Mouse (Mus musculus): ENCODE measurements around the gene Fgb. TPM values are rescaled to one million over a fixed set of nuclear protein-coding genes. Genes with fewer than 3 reads are reported as not detected.

Fgb gene
- polyA plus RNA-seq, 1 experiment: not detected

- Histone ChIP-seq H3K4me1 (ENCODE audit: control insufficient read depth, insufficient read depth, low read length) (no peaks in the 10 kb centered on the region), H3K27ac (ENCODE audit: insufficient read depth, low read depth, low read length) (no peak overlapping the region), H3K4me3 (ENCODE audit: insufficient read depth, low read depth, low read length) (no peak overlapping the region)
- TF ChIP-seq POLR2A (IDR thresholded peaks at IDR 0.05; ENCODE audit: insufficient read depth, low read depth, low read length) (no peak), CTCF (IDR thresholded peaks at IDR 0.05; ENCODE audit: insufficient read depth, low read depth, low read length) (no peak)
- 89% methylated on average over 2 of the region's 2 CpGs for WGBS
Observed at GRCm38 (mm10) chr3:83020387-83020786, 29.3 kb downstream of the Fgb start.

DNA sequence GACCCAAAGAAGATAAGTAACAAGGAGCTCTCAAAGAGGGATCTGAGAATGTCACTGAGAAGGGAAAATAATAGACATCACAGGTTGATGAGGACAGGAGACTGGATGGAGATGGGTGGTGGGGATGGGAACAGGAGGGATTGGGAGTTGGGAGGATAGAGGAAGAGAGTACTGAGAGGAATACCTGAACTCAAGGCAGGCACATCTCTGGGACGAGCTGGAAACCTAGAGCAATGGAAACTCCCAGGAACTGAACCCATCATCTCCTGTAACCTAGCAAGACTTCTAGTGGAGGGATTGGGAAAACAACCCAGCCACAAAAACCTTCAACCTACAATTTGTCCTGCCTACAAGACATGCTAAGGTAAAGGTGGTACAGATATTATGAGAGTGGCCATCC is 33.4 kb downstream of the Fgb start:
- Histone ChIP-seq H3K4me3 (ENCODE audit: insufficient read depth, low read depth, low read length) (no peak overlapping the region), H3K27ac (ENCODE audit: insufficient read depth, low read depth, low read length) (no peak overlapping the region), H3K4me1 (ENCODE audit: control insufficient read depth, insufficient read depth, low read length) (no peaks in the 10 kb centered on the region)
- 96% methylated on average over 1 of the region's 1 CpGs for WGBS
- TF ChIP-seq POLR2A (IDR thresholded peaks at IDR 0.05; ENCODE audit: insufficient read depth, low read depth, low read length): no peak
- TF ChIP-seq CTCF (IDR thresholded peaks at IDR 0.05; ENCODE audit: insufficient read depth, low read depth, low read length): no peak

DNA sequence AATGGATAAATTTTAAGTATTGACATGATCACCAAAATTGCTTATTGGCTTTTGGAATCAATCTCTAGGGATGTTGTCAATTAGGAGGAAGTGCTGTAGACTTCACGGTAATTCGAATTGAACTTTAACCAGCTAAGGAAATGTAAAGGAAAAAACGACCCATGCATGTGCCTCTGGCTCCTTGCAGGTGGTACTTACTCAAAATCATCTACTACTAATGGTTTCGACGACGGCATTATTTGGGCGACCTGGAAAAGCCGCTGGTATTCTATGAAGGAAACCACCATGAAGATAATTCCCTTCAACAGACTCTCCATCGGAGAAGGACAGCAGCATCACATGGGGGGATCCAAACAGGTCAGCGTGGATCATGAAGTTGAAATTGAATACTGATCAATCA is 35.7 kb downstream of the Fgb start:
- Histone ChIP-seq H3K4me1 (ENCODE audit: control insufficient read depth, insufficient read depth, low read length) (no peaks in the 10 kb centered on the region), H3K27ac (ENCODE audit: insufficient read depth, low read depth, low read length) (no peak overlapping the region), H3K4me3 (ENCODE audit: insufficient read depth, low read depth, low read length) (no peak overlapping the region)
- no peak for TF ChIP-seq POLR2A (IDR thresholded peaks at IDR 0.05; ENCODE audit: insufficient read depth, low read depth, low read length)
- no peak for TF ChIP-seq CTCF (IDR thresholded peaks at IDR 0.05; ENCODE audit: insufficient read depth, low read depth, low read length)
- 93% methylated on average over 10 of the region's 10 CpGs for WGBS

- TF ChIP-seq CTCF (IDR thresholded peaks at IDR 0.05; ENCODE audit: insufficient read depth, low read depth, low read length) (no peak), POLR2A (IDR thresholded peaks at IDR 0.05; ENCODE audit: insufficient read depth, low read depth, low read length) (no peak)
- no peak overlapping the region for H3K27ac ChIP-seq (ENCODE audit: insufficient read depth, low read depth, low read length)
- WGBS: 97% methylated on average over 19 of the region's 19 CpGs
- no peaks in the 10 kb centered on the region for H3K4me1 ChIP-seq (ENCODE audit: control insufficient read depth, insufficient read depth, low read length)
- H3K4me3 ChIP-seq (ENCODE audit: insufficient read depth, low read depth, low read length): no peak overlapping the region
Observed at GRCm38 (mm10) chr3:83012636-83013035, 37.0 kb downstream of the Fgb start.

DNA sequence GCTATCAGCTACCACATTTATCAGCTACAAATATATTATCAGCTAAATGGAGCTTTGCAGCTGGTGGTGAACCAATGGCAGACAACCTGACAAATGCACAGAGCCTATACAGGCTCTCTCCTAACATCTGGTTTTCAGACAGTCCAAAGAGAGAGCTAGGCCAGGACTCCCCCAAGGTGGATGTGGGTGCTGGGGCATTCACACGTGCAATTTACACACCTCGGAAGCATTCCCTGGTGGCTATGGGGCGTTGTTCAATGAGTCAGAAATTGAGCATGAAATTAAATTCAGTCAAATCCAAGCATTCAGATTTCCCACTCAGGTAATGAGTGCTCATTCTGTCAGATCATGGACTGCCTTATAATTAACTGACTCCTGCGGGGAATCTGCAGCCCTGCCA is 38.1 kb downstream of the Fgb start:
- WGBS: 76% methylated on average over 4 of the region's 4 CpGs

DNA sequence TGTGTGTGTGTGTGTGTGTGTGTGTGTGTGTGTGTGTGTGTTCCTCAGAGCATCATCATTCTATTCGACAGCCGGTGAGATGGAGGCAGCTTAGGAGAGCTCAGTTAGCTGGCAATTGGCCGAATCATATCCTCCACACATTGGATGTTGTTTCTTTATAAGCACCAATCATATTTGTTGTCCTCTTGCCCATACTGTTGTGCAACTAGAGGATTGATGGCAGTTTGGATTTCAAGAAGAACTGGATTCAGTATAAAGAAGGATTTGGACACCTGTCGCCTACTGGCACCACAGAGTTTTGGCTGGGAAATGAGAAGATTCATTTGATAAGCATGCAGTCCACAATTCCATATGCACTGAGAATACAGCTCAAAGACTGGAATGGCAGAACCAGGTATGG is 38.5 kb downstream of the Fgb start:
- 89% methylated on average over 4 of the region's 4 CpGs for whole genome bisulfite sequencing
- no peak overlapping the region for H3K4me3 ChIP-seq (ENCODE audit: insufficient read depth, low read depth, low read length)
- TF ChIP-seq POLR2A (IDR thresholded peaks at IDR 0.05; ENCODE audit: insufficient read depth, low read depth, low read length): no peak
- no peak for TF ChIP-seq CTCF (IDR thresholded peaks at IDR 0.05; ENCODE audit: insufficient read depth, low read depth, low read length)
- H3K4me1 ChIP-seq (ENCODE audit: control insufficient read depth, insufficient read depth, low read length): no peaks in the 10 kb centered on the region
- no peak overlapping the region for H3K27ac ChIP-seq (ENCODE audit: insufficient read depth, low read depth, low read length)

More for the DNA sequence above, 38.1 kb downstream of the Fgb start:
- Histone ChIP-seq H3K4me3 (ENCODE audit: insufficient read depth, low read depth, low read length) (no peak overlapping the region), H3K4me1 (ENCODE audit: control insufficient read depth, insufficient read depth, low read length) (no peaks in the 10 kb centered on the region), H3K27ac (ENCODE audit: insufficient read depth, low read depth, low read length) (no peak overlapping the region)
- no peak for TF ChIP-seq POLR2A (IDR thresholded peaks at IDR 0.05; ENCODE audit: insufficient read depth, low read depth, low read length)
- TF ChIP-seq CTCF (IDR thresholded peaks at IDR 0.05; ENCODE audit: insufficient read depth, low read depth, low read length): no peak

- WGBS: 84% methylated on average over 11 of the region's 11 CpGs
- H3K27ac ChIP-seq (ENCODE audit: insufficient read depth, low read depth, low read length): no peak overlapping the region
- TF ChIP-seq POLR2A (IDR thresholded peaks at IDR 0.05; ENCODE audit: insufficient read depth, low read depth, low read length) (no peak), CTCF (IDR thresholded peaks at IDR 0.05; ENCODE audit: insufficient read depth, low read depth, low read length) (no peak)
Observed at GRCm38 (mm10) chr3:83010291-83010690, 39.4 kb downstream of the Fgb start.

DNA sequence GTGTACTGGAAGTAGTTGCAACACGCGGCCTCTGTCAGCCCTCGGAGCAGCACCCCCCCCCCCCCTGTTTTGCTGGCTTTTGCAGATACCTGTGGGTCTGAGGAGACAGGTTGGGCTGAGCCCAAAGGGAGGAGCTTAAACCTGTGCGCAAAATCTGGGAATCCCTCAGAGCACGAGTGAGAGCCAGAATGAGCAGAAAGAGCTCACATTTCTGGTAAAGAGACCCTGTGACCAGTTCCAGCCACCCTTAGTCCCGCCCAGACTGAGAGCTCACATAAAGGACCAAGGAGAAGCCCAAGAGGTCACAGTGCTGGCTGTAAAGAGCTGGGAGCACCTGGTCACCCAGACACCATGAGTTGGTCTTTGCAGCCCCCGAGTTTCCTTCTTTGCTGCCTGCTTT is 42.1 kb downstream of the Fgb start, which contains the start of gene Fgg:
TSS of gene Fgg (plus strand) at position 168 of the 400 bp plus-strand sequence.
- Histone ChIP-seq H3K27ac (ENCODE audit: insufficient read depth, low read depth, low read length) (no peak within 1 kb of the TSS), H3K4me3 (ENCODE audit: insufficient read depth, low read depth, low read length) (no peak within 1 kb of the TSS), H3K4me1 (ENCODE audit: control insufficient read depth, insufficient read depth, low read length) (no peaks in the 10 kb centered on the region)
- TF ChIP-seq CTCF (IDR thresholded peaks at IDR 0.05; ENCODE audit: insufficient read depth, low read depth, low read length) (no peak), POLR2A (IDR thresholded peaks at IDR 0.05; ENCODE audit: insufficient read depth, low read depth, low read length) (no peak)
- 77% methylated on average over 7 of the region's 7 CpGs for WGBS

More at GRCm38 (mm10) chr3:83010291-83010690, 39.4 kb downstream of the Fgb start:
- Histone ChIP-seq H3K4me1 (ENCODE audit: control insufficient read depth, insufficient read depth, low read length) (no peaks in the 10 kb centered on the region), H3K4me3 (ENCODE audit: insufficient read depth, low read depth, low read length) (no peak overlapping the region)

DNA sequence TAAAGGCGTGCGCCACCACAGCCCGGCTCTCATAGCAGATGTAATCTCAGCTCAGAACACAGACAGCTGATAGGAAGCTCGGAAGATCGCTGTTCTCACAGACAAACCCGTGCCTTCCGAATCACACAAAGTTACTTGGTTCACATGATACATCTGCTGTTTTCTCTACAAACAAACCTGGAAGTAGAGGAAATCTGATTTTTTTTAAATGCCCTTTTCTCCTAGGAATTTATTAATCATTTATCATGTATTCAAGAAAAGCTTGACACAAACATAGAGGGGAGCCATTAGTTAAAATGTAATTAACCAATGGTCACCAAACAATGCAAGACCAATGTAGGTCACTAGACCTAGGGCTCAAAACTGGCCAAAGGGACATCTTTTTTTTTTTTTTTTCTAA is 44.9 kb downstream of the Fgb start:
- WGBS: 94% methylated on average over 7 of the region's 7 CpGs

DNA sequence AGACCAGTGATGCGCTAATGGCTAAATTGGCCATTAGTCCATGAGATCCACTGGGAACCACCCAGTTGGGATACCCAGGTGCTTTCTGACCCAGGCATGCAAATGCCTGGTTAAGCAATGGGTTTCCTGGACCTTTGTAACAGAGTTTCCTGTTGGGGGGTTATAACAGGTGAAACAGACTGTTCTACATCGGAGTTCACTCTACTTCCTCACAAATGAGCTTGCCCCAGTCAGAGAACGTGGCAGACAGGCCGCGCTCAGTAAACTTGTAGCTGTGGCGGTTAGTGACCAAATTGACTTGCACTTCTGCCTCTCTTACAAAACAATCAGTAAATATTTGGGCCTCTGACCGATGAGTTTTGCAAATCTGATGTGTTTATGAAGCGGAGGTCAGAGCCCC is 46.6 kb downstream of the Fgb start:
- no peak for TF ChIP-seq POLR2A (IDR thresholded peaks at IDR 0.05; ENCODE audit: insufficient read depth, low read depth, low read length)
- no peak for TF ChIP-seq CTCF (IDR thresholded peaks at IDR 0.05; ENCODE audit: insufficient read depth, low read depth, low read length)
- no peak overlapping the region for H3K27ac ChIP-seq (ENCODE audit: insufficient read depth, low read depth, low read length)
- WGBS: 94% methylated on average over 8 of the region's 8 CpGs

More for the DNA sequence above, 44.9 kb downstream of the Fgb start:
- H3K4me3 ChIP-seq (ENCODE audit: insufficient read depth, low read depth, low read length): no peak overlapping the region
- no peak overlapping the region for H3K27ac ChIP-seq (ENCODE audit: insufficient read depth, low read depth, low read length)
- TF ChIP-seq CTCF (IDR thresholded peaks at IDR 0.05; ENCODE audit: insufficient read depth, low read depth, low read length): no peak
- TF ChIP-seq POLR2A (IDR thresholded peaks at IDR 0.05; ENCODE audit: insufficient read depth, low read depth, low read length): no peak
- no peaks in the 10 kb centered on the region for H3K4me1 ChIP-seq (ENCODE audit: control insufficient read depth, insufficient read depth, low read length)

More for the DNA sequence above, 46.6 kb downstream of the Fgb start:
- no peak overlapping the region for H3K4me3 ChIP-seq (ENCODE audit: insufficient read depth, low read depth, low read length)
- no peaks in the 10 kb centered on the region for H3K4me1 ChIP-seq (ENCODE audit: control insufficient read depth, insufficient read depth, low read length)

Measured in olfactory bulb, adult 2 months (tissue).